Mouse (Mus musculus) ES-E14 (cell line): Measurements from ENCODE around the gene Ccdc175.

Experiments
- HCFC1 ChIP-seq: IDR thresholded peaks from 2 replicates; pipeline ENCODE4 v1.6.1; 2012; ENCODE audit warnings: low read length, inconsistent platforms, borderline replicate concordance; ENCODE audit not compliant: insufficient read depth
- ZC3H11A ChIP-seq: IDR thresholded peaks from 2 replicates; pipeline ENCODE4 v1.6.1; 2012; ENCODE audit warnings: low read depth, mild to moderate bottlenecking, inconsistent platforms, low read length, borderline replicate concordance

- TF ChIP-seq ZC3H11A (no peak), HCFC1 (no peak)
Measured at GRCm38 (mm10) chr12:72184929-72185328, at the start of gene Ccdc175.
